Mouse (Mus musculus): ENCODE results near the gene Ubl7.
A peak's percentile ranks its signal among the peaks of the same experiment; 100 is the strongest.

Ubl7 gene

GRCm38 (mm10) chr9:57947381-57948030, 36.7 kb downstream of the Ubl7 start:
- no peak for DNase-seq (ENCODE audit: low spot score in 2 of 2)

GRCm38 (mm10) chr9:57948333-57948931, 37.7 kb downstream of the Ubl7 start:
- no peak for DNase-seq (ENCODE audit: low spot score in 2 of 2)

GRCm38 (mm10) chr9:57949102-57949704, 38.4 kb downstream of the Ubl7 start:
- DNase-seq (ENCODE audit: low spot score in 2 of 2): no peak

GRCm38 (mm10) chr9:57949879-57950278, 39.1 kb downstream of the Ubl7 start:
- no peak for DNase-seq (ENCODE audit: low spot score in 2 of 2)

GRCm38 (mm10) chr9:57950519-57950918, 39.7 kb downstream of the Ubl7 start:
- DNase-seq (ENCODE audit: low spot score in 2 of 2): no peak

- no peak for DNase-seq (ENCODE audit: low spot score in 2 of 2)
Observed at GRCm38 (mm10) chr9:57951993-57952392, 41.2 kb downstream of the Ubl7 start.

GRCm38 (mm10) chr9:57954962-57955744, 44.4 kb downstream of the Ubl7 start:
- no peak for DNase-seq (ENCODE audit: low spot score in 2 of 2)

- no peak for DNase-seq (ENCODE audit: low spot score in 2 of 2)
Observed at GRCm38 (mm10) chr9:57955764-57956163, 45.0 kb downstream of the Ubl7 start.

- DNase-seq (ENCODE audit: low spot score in 2 of 2): peak in 1 of 2 experiments; percentile 43
Observed at GRCm38 (mm10) chr9:57956196-57956837, 45.5 kb downstream of the Ubl7 start.

GRCm38 (mm10) chr9:57956838-57957236, 46.1 kb downstream of the Ubl7 start:
- DNase-seq (ENCODE audit: low spot score in 2 of 2): peak; percentile 74 to 80

- DNase-seq (ENCODE audit: low spot score in 2 of 2): no peak
Observed at GRCm38 (mm10) chr9:57958615-57959014, 47.8 kb downstream of the Ubl7 start.

- DNase-seq (ENCODE audit: low spot score in 2 of 2): no peak
Observed at GRCm38 (mm10) chr9:57959399-57959798, 48.6 kb downstream of the Ubl7 start.

GRCm38 (mm10) chr9:57959886-57960866, 49.4 kb downstream of the Ubl7 start:
- DNase-seq (ENCODE audit: low spot score in 2 of 2): no peak

GRCm38 (mm10) chr9:57961226-57961625, 50.4 kb downstream of the Ubl7 start:
- no peak for DNase-seq (ENCODE audit: low spot score in 2 of 2)

- no peak for DNase-seq (ENCODE audit: low spot score in 2 of 2)
Observed at GRCm38 (mm10) chr9:57961863-57962778, 51.3 kb downstream of the Ubl7 start.

- DNase-seq (ENCODE audit: low spot score in 2 of 2): no peak
Observed at GRCm38 (mm10) chr9:57963249-57963997, 52.6 kb downstream of the Ubl7 start.

GRCm38 (mm10) chr9:57963998-57964395, 53.2 kb downstream of the Ubl7 start:
- DNase-seq (ENCODE audit: low spot score in 2 of 2): no peak

- DNase-seq (ENCODE audit: low spot score in 2 of 2): no peak
Observed at GRCm38 (mm10) chr9:57964528-57965250, 53.9 kb downstream of the Ubl7 start.
